Mouse (Mus musculus) liver, postnatal 0 days (tissue): ENCODE results near the gene Cux1.

Source experiments
- CTCF ChIP-seq: sonication (generic); IDR thresholded peaks from 2 replicates; pipeline ENCODE4 v1.5.1; 2016; ENCODE audit warnings: antibody characterized with exemption, low read depth
- EP300 ChIP-seq: IDR thresholded peaks from 2 replicates; pipeline ENCODE4 v1.6.1; 2016; ENCODE audit warnings: antibody characterized with exemption, low read depth, mild to moderate bottlenecking

DNA sequence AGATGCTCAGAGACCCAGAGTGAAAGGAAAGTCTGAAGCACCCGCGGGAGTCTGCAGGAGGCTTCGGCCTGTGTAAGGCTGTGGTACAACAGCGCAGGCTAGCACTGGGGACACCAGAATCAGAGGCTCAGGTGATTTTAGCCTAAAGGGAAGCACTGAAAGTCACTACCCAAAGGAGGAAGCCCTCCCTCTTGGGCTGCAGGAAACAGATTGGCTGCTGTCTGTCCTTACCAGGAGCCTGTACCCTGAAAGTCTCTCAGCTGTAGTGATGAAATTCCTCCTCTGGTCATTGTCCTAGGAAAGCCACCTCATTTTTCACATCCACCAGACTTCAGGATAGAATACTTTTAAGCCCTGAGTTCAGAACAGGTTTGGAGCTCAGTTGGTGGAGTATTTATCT lies 30.5 kb downstream of the Cux1 start:
- no peak for TF ChIP-seq CTCF
- no peak for TF ChIP-seq EP300
